In the genomic region with DNA sequence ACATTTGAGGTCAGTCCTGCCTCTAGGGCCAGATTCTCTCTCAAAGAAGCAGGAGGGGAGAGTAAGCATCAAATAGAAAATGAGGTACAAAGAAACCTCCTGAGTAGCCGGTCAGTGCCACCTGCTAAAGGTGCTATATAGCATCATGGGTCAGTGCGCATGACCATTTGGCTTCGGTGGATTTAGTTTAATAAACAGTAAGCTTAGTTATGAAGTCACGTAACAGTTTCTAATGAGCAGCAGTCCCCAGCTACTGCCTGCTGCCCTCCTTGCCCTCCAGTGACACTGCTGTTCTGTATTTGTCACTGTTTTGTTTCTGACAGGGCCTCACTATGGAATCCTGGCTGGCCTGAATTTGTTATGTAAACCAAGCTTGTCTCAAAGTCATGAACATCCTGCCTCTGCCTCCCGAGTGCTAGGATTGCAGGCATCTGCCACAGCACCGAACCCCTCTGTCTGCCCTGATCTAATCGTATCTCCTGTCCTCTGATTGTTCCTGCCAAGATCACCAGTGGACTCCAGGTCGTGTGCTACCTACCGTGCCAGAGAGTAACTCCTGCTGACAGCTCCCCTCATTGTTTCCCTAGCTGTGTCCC, we compare ENCODE assay signal across 11 mouse cellular contexts. TPM values are rescaled to one million over a fixed set of nuclear protein-coding genes. Genes with fewer than 3 reads are reported as not detected.
A peak's percentile ranks its signal among the peaks of the same experiment; 100 is the strongest.
DNase-seq lines count a peak whose midpoint lies in the region; ATAC-seq and TF ChIP-seq lines count a peak whose summit lies in the region.
"Had no signal": no experiment of that assay in that cellular context is flagged by ENCODE, and none has a peak within 500 bp of the region (broad histone marks: within the 10 kb centered on the region; RNA-seq: fewer than 3 reads in every experiment).

No protein-coding gene starts in this region.

- TF ChIP-seq CTCF in hindbrain, postnatal 0 days (IDR thresholded peaks at IDR 0.05; ENCODE audit: low read depth) = no peak
- TF ChIP-seq CTCF in heart, postnatal 0 days (IDR thresholded peaks at IDR 0.05; ENCODE audit: low read depth) = no peak

- peaks cover 25% of the 10 kb centered on the region for H3K4me1 ChIP-seq in hindbrain, embryonic 10.5 days (replicated peaks)
- no peaks in the 10 kb centered on the region for H3K4me1 ChIP-seq in hindbrain, postnatal 0 days (ENCODE audit: insufficient read depth, low read length)
- H3K4me1 ChIP-seq in megakaryocyte, embryonic 14.5 days = peaks cover 25% of the 10 kb centered on the region; the same call in 1 of the 2 replicates
- H3K4me1 ChIP-seq in heart, postnatal 0 days (ENCODE audit: control insufficient read depth, insufficient read depth) = peaks cover 32% of the 10 kb centered on the region

- WGBS in hindbrain, embryonic 10.5 days = 70% methylated on average over 9 of the region's 9 CpGs
- WGBS in hindbrain, postnatal 0 days = 58% methylated on average over 9 of the region's 9 CpGs
- WGBS in heart, postnatal 0 days = 43% methylated on average over 9 of the region's 9 CpGs

- H3K9me3 ChIP-seq in hindbrain, embryonic 10.5 days = no peaks in the 10 kb centered on the region
- no peaks in the 10 kb centered on the region for H3K9me3 ChIP-seq in hindbrain, postnatal 0 days (ENCODE audit: low read length)
- H3K9me3 ChIP-seq in megakaryocyte, embryonic 14.5 days = no peaks in the 10 kb centered on the region
- no peaks in the 10 kb centered on the region for H3K9me3 ChIP-seq in heart, postnatal 0 days (replicated peaks; ENCODE audit: control insufficient read depth, low read length)
- H3K9me3 ChIP-seq: limb, embryonic 12.5 days; midbrain, embryonic 10.5 days had no signal

- no peak for DNase-seq in hindbrain, embryonic 10.5 days (ENCODE audit: low spot score)
- DNase-seq in hindbrain, postnatal 0 days (ENCODE audit: low spot score) = no peak
- no peak for DNase-seq in heart, postnatal 0 days (ENCODE audit: low spot score)
- DNase-seq in spleen, adult 18-20 months = no peak
- DNase-seq: right cerebral cortex, adult 18-20 months had no signal

- no peak overlapping the region for H3K4me3 ChIP-seq in hindbrain, embryonic 10.5 days
- H3K4me3 ChIP-seq in hindbrain, postnatal 0 days (ENCODE audit: low read length) = no peak overlapping the region
- peak overlapping the region; percentile 56 for H3K4me3 ChIP-seq in megakaryocyte, embryonic 14.5 days (replicated peaks)
- H3K4me3 ChIP-seq in heart, postnatal 0 days (ENCODE audit: low read depth, low read length) = no peak overlapping the region
- H3K4me3 ChIP-seq: limb, embryonic 12.5 days; midbrain, embryonic 10.5 days had no signal

- H3K27ac ChIP-seq in hindbrain, embryonic 10.5 days = peak overlapping the region; percentile 9; the same call in 1 of the 2 replicates
- H3K27ac ChIP-seq in hindbrain, postnatal 0 days = no peak overlapping the region
- peak overlapping the region; percentile 65 for H3K27ac ChIP-seq in heart, postnatal 0 days (ENCODE audit: low read depth)
- H3K27ac ChIP-seq: limb, embryonic 12.5 days; midbrain, embryonic 10.5 days had no signal

- no peak overlapping the region for H3K4me2 ChIP-seq in hindbrain, postnatal 0 days (ENCODE audit: low read depth, low read length)
- no peak overlapping the region for H3K4me2 ChIP-seq in heart, postnatal 0 days (ENCODE audit: low read depth, low read length)
- H3K4me2 ChIP-seq: limb, embryonic 12.5 days had no signal

- TF ChIP-seq EP300 in heart, postnatal 0 days (IDR thresholded peaks at IDR 0.05; ENCODE audit: low read depth) = no peak

- ATAC-seq in hindbrain, postnatal 0 days = no peak
- ATAC-seq in megakaryocyte, adult 5-6 weeks (ENCODE audit: poor library complexity, severe bottlenecking) = no peak
- ATAC-seq in heart, postnatal 0 days (ENCODE audit: insufficient read depth, low read depth) = no peak
- no peak for ATAC-seq in granulocyte monocyte progenitor cell, adult 5-6 weeks (replicated peaks; ENCODE audit: poor library complexity, severe bottlenecking)
- ATAC-seq: forebrain, embryonic 14.5 days had no signal

- no peaks in the 10 kb centered on the region for H3K36me3 ChIP-seq in hindbrain, embryonic 10.5 days
- H3K36me3 ChIP-seq in hindbrain, postnatal 0 days (ENCODE audit: insufficient read depth, low read length) = no peaks in the 10 kb centered on the region
- H3K36me3 ChIP-seq in megakaryocyte, embryonic 14.5 days (replicated peaks; ENCODE audit: low read length) = peaks cover 28% of the 10 kb centered on the region
- 0 out of 2 replicates have a peak, but pooled peaks cover 3% of the 10 kb centered on the region for H3K36me3 ChIP-seq in heart, postnatal 0 days (replicated peaks; ENCODE audit: control insufficient read depth, insufficient read depth, low read length)
- H3K36me3 ChIP-seq: limb, embryonic 12.5 days; midbrain, embryonic 10.5 days had no signal

- no peaks in the 10 kb centered on the region for H3K27me3 ChIP-seq in hindbrain, embryonic 10.5 days (ENCODE audit: insufficient read depth, poor library complexity, severe bottlenecking)
- H3K27me3 ChIP-seq in hindbrain, postnatal 0 days (ENCODE audit: insufficient read depth, low read length) = no peaks in the 10 kb centered on the region
- H3K27me3 ChIP-seq in megakaryocyte, embryonic 14.5 days (replicated peaks) = peaks cover 8% of the 10 kb centered on the region
- no peaks in the 10 kb centered on the region for H3K27me3 ChIP-seq in heart, postnatal 0 days (ENCODE audit: control insufficient read depth, insufficient read depth, low read length)
- H3K27me3 ChIP-seq: limb, embryonic 12.5 days had no signal

- no peak overlapping the region for H3K9ac ChIP-seq in hindbrain, postnatal 0 days (replicated peaks; ENCODE audit: low read length)
- H3K9ac ChIP-seq in heart, postnatal 0 days (replicated peaks; ENCODE audit: low read depth, low read length) = no peak overlapping the region
- H3K9ac ChIP-seq: limb, embryonic 12.5 days had no signal

RNA-seq across cellular contexts. Expression of a gene that starts 8.2 kb away (rescaled TPM):
- 12.5 and 33.4 TPM in 2 replicates for polyA plus RNA-seq in hindbrain, embryonic 10.5 days (2016; fragmentation: Nextera tagmentation; extraction: Ambion mirVana)
- total RNA-seq in hindbrain, postnatal 0 days (2014; rRNA removed) = 151 and 189 TPM in 2 replicates
- 51.3 and 63.8 TPM in 2 replicates for polyA plus RNA-seq in hindbrain, postnatal 0 days (2015; fragmentation: Nextera tagmentation; extraction: Ambion mirVana)
- 11.5 and 32.0 TPM in 2 replicates for polyA plus RNA-seq in megakaryocyte, embryonic 14.5 days (2012; ENCODE audit: insufficient read depth, low replicate concordance)
- 2.1 and 3.0 TPM in 2 replicates for total RNA-seq in megakaryocyte, adult 5-6 weeks (2015)
- 0.77 and 2.3 TPM in 2 replicates for total RNA-seq in megakaryocyte, adult 5-6 weeks (2017)
- total RNA-seq in heart, postnatal 0 days (2014; rRNA removed; ENCODE audit: low replicate concordance) = 32.2 and 34.9 TPM in 2 replicates
- 7.2 and 8.0 TPM in 2 replicates for polyA plus RNA-seq in heart, postnatal 0 days (2015; fragmentation: Nextera tagmentation; extraction: Ambion mirVana)
- 1.3 and 2.9 TPM in 2 replicates for total RNA-seq in granulocyte monocyte progenitor cell, adult 5-6 weeks (2014; fragmentation: Nextera tagmentation)
- 1.7 and 1.9 TPM in 2 replicates for total RNA-seq in granulocyte monocyte progenitor cell, adult 5-6 weeks (2017)

RNA-seq across cellular contexts. Expression of a gene that starts 39.0 kb away (rescaled TPM):
- 0.47 TPM in 1 of 2 replicates, not detected in the other for polyA plus RNA-seq in hindbrain, embryonic 10.5 days (2016; fragmentation: Nextera tagmentation; extraction: Ambion mirVana)
- total RNA-seq in hindbrain, postnatal 0 days (2014; rRNA removed) = 0.61 and 1.4 TPM in 2 replicates
- 1.6 TPM in 2 replicates for polyA plus RNA-seq in hindbrain, postnatal 0 days (2015; fragmentation: Nextera tagmentation; extraction: Ambion mirVana)
- polyA plus RNA-seq in megakaryocyte, embryonic 14.5 days (2012; ENCODE audit: insufficient read depth, low replicate concordance) = 0.55 TPM in 1 of 2 replicates, not detected in the other
- not detected in 2 replicates for total RNA-seq in megakaryocyte, adult 5-6 weeks (2015)
- not detected in 2 replicates for total RNA-seq in megakaryocyte, adult 5-6 weeks (2017)
- not detected in 2 replicates for total RNA-seq in heart, postnatal 0 days (2014; rRNA removed; ENCODE audit: low replicate concordance)
- 0.14 and 0.25 TPM in 2 replicates for polyA plus RNA-seq in heart, postnatal 0 days (2015; fragmentation: Nextera tagmentation; extraction: Ambion mirVana)
- total RNA-seq in granulocyte monocyte progenitor cell, adult 5-6 weeks (2014; fragmentation: Nextera tagmentation) = not detected in 2 replicates
- total RNA-seq in granulocyte monocyte progenitor cell, adult 5-6 weeks (2017) = not detected in 2 replicates
- polyA plus RNA-seq: limb, embryonic 12.5 days had no signal

RNA-seq across cellular contexts. Expression of a gene that starts 51.8 kb away (rescaled TPM):
- 7.1 and 8.3 TPM in 2 replicates for polyA plus RNA-seq in hindbrain, embryonic 10.5 days (2016; fragmentation: Nextera tagmentation; extraction: Ambion mirVana)
- total RNA-seq in hindbrain, postnatal 0 days (2014; rRNA removed) = 157 and 171 TPM in 2 replicates
- polyA plus RNA-seq in hindbrain, postnatal 0 days (2015; fragmentation: Nextera tagmentation; extraction: Ambion mirVana) = 16.2 and 17.8 TPM in 2 replicates
- 28.2 and 39.0 TPM in 2 replicates for polyA plus RNA-seq in megakaryocyte, embryonic 14.5 days (2012; ENCODE audit: insufficient read depth, low replicate concordance)
- 5.7 and 6.3 TPM in 2 replicates for total RNA-seq in megakaryocyte, adult 5-6 weeks (2015)
- 7.6 and 9.3 TPM in 2 replicates for total RNA-seq in megakaryocyte, adult 5-6 weeks (2017)
- total RNA-seq in heart, postnatal 0 days (2014; rRNA removed; ENCODE audit: low replicate concordance) = 51.3 and 55.5 TPM in 2 replicates
- polyA plus RNA-seq in heart, postnatal 0 days (2015; fragmentation: Nextera tagmentation; extraction: Ambion mirVana) = 3.9 and 5.1 TPM in 2 replicates
- 6.9 and 24.2 TPM in 2 replicates for total RNA-seq in granulocyte monocyte progenitor cell, adult 5-6 weeks (2014; fragmentation: Nextera tagmentation)
- total RNA-seq in granulocyte monocyte progenitor cell, adult 5-6 weeks (2017) = 5.9 and 7.4 TPM in 2 replicates
